Mouse (Mus musculus) lung, postnatal 14 days (tissue): ENCODE data around the gene Skint2.

Source experiments
- DNase-seq: peaks from one replicate; pipeline ENCODE4 v3.0.0; 2021

The Skint2 gene

GRCm38 (mm10) chr4:112556894-112557293 is at the start of gene Skint2:
Skint2 (plus strand) TSS chr4:112557194.
- DNase-seq, result no peak
